Mouse (Mus musculus) forebrain, embryonic 13.5 days (tissue): ENCODE measurements around the gene Cstf3. TPM values are rescaled to one million over a fixed set of nuclear protein-coding genes. Genes with fewer than 3 reads are reported as not detected.

Experiments
- ATAC-seq: fragments of 200-750 bp; cut with Nextera tagmentation; 2 replicates; pipeline ENCODE4 v1.8.0; 2017
- H3K27ac ChIP-seq: fragments of 300-500 bp; sonication (generic); 2 replicates; pipeline ENCODE4 v1.5.1; 2015; ENCODE audit warnings: inconsistent platforms, mild to moderate bottlenecking, moderate library complexity
- H3K27me3 ChIP-seq: fragments of 300-500 bp; sonication (generic); 2 replicates; pipeline ENCODE4 v1.6.1; 2015; ENCODE audit warnings: mild to moderate bottlenecking, inconsistent platforms
- H3K36me3 ChIP-seq: fragments of 300-500 bp; sonication (generic); 2 replicates; pipeline ENCODE4 v1.6.1; 2015; ENCODE audit warnings: mild to moderate bottlenecking, inconsistent platforms; ENCODE audit not compliant: poor library complexity, severe bottlenecking
- H3K4me1 ChIP-seq: fragments of 300-500 bp; sonication (generic); 2 replicates; pipeline ENCODE4 v1.6.1; 2015; ENCODE audit warnings: inconsistent platforms
- H3K4me2 ChIP-seq: fragments of 300-500 bp; sonication (generic); 2 replicates; pipeline ENCODE4 v1.6.1; 2015; ENCODE audit warnings: inconsistent platforms, mild to moderate bottlenecking, moderate library complexity
- H3K4me3 ChIP-seq: fragments of 300-500 bp; sonication (generic); 2 replicates; pipeline ENCODE4 v1.5.1; 2015; ENCODE audit warnings: mild to moderate bottlenecking, inconsistent platforms
- H3K9ac ChIP-seq: fragments of 300-500 bp; sonication (generic); 2 replicates; pipeline ENCODE4 v1.6.1; 2015; ENCODE audit warnings: mild to moderate bottlenecking, inconsistent platforms
- H3K9me3 ChIP-seq: fragments of 300-500 bp; sonication (generic); replicated peaks from 2 replicates; pipeline ENCODE4 v1.6.1; 2016; ENCODE audit warnings: inconsistent platforms
- WGBS: fragments of 180-500 bp; shearing (Covaris S2); methylation state at CpG from one replicate; pipeline ENCODE4 v1.1.7; 2015; 5-methylcytosine and 5-hydroxymethylcytosine counted together
- polyA plus RNA-seq: library from polyadenylated mRNA; unstranded; fragments of >200 nt; fragmentation: Nextera tagmentation; extraction: Ambion mirVana; gene quantifications from 2 replicates; pipeline ENCODE4 v1.2.1, GENCODE M21; 2015

Gene Cstf3
- polyA plus RNA-seq, 1 experiment from 2014 or later: 117 TPM

- ATAC-seq: no peak
- no peaks in the 10 kb centered on the region for H3K4me1 ChIP-seq
- H3K36me3 ChIP-seq: peaks cover 8% of the 10 kb centered on the region
- H3K27ac ChIP-seq: no peak overlapping the region
- no peaks in the 10 kb centered on the region for H3K27me3 ChIP-seq
- H3K9me3 ChIP-seq: no peaks in the 10 kb centered on the region
- WGBS: 65% methylated on average over 2 of the region's 2 CpGs
- no peak overlapping the region for H3K4me3 ChIP-seq
- H3K9ac ChIP-seq: no peak overlapping the region
- H3K4me2 ChIP-seq: no peak overlapping the region
These were observed 102.2 kb downstream of the Cstf3 start for GRCm38 (mm10) chr2:104692551-104692950.

GRCm38 (mm10) chr2:104699659-104700058 lies 109.3 kb downstream of the Cstf3 start:
- ATAC-seq: no peak
- WGBS: 92% methylated on average over 11 of the region's 11 CpGs
- H3K9ac ChIP-seq: no peak overlapping the region
- no peaks in the 10 kb centered on the region for H3K9me3 ChIP-seq
- no peak overlapping the region for H3K27ac ChIP-seq
- peaks cover 31% of the 10 kb centered on the region for H3K36me3 ChIP-seq
- no peak overlapping the region for H3K4me3 ChIP-seq
- no peaks in the 10 kb centered on the region for H3K4me1 ChIP-seq
- no peaks in the 10 kb centered on the region for H3K27me3 ChIP-seq
- H3K4me2 ChIP-seq: no peak overlapping the region

- H3K36me3 ChIP-seq: peaks cover 37% of the 10 kb centered on the region
- no peak overlapping the region for H3K4me2 ChIP-seq
- 55% methylated on average over 3 of the region's 3 CpGs for WGBS
- peaks cover 6% of the 10 kb centered on the region; the same call in 1 of the 2 replicates for H3K4me1 ChIP-seq
- ATAC-seq: no peak
- no peaks in the 10 kb centered on the region for H3K27me3 ChIP-seq
- no peak overlapping the region for H3K9ac ChIP-seq
- H3K4me3 ChIP-seq: no peak overlapping the region
- no peak overlapping the region for H3K27ac ChIP-seq
- no peaks in the 10 kb centered on the region for H3K9me3 ChIP-seq
These were observed 112.8 kb downstream of the Cstf3 start for GRCm38 (mm10) chr2:104703158-104703557.

- ATAC-seq: no peak
- 71% methylated on average over 3 of the region's 3 CpGs for WGBS
- Histone ChIP-seq H3K36me3 (peaks cover 34% of the 10 kb centered on the region), H3K27me3 (no peaks in the 10 kb centered on the region), H3K4me3 (no peak overlapping the region), H3K4me1 (peaks cover 6% of the 10 kb centered on the region; the same call in 1 of the 2 replicates), H3K4me2 (no peak overlapping the region), H3K9ac (no peak overlapping the region), H3K27ac (no peak overlapping the region), H3K9me3 (no peaks in the 10 kb centered on the region)
These were observed 114.0 kb downstream of the Cstf3 start for GRCm38 (mm10) chr2:104704355-104704754.

- Histone ChIP-seq H3K9me3 (no peaks in the 10 kb centered on the region), H3K4me1 (peaks cover 34% of the 10 kb centered on the region), H3K27me3 (no peaks in the 10 kb centered on the region), H3K4me3 (no peak overlapping the region), H3K9ac (no peak overlapping the region), H3K27ac (no peak overlapping the region), H3K4me2 (no peak overlapping the region), H3K36me3 (peaks cover 17% of the 10 kb centered on the region)
- WGBS: 55% methylated on average over 6 of the region's 6 CpGs
- ATAC-seq: no peak
These were observed 119.5 kb downstream of the Cstf3 start for GRCm38 (mm10) chr2:104709786-104710337.

GRCm38 (mm10) chr2:104710670-104711370 lies 120.5 kb downstream of the Cstf3 start:
- Histone ChIP-seq H3K27ac (peak overlapping the region; percentile 91; the same call in 1 of the 2 replicates), H3K4me2 (peak overlapping the region; percentile 70), H3K4me3 (peak overlapping the region; percentile 75), H3K9ac (peak overlapping the region; percentile 83), H3K36me3 (peaks cover 8% of the 10 kb centered on the region; the same call in 1 of the 2 replicates), H3K9me3 (no peaks in the 10 kb centered on the region), H3K27me3 (no peaks in the 10 kb centered on the region), H3K4me1 (peaks cover 28% of the 10 kb centered on the region)
- 13% methylated on average over 6 of the region's 6 CpGs for WGBS
- ATAC-seq: peak; percentile 17; the same call in 1 of the 2 replicates

- H3K9ac ChIP-seq: peak within 1 kb of the TSS; percentile 83
- H3K4me1 ChIP-seq: peaks cover 28% of the 10 kb centered on the region
- peak; percentile 96 for ATAC-seq
- WGBS: under 1% methylated on average over 81 of the region's 99 CpGs
- H3K4me3 ChIP-seq: peak within 1 kb of the TSS; percentile 75
- H3K4me2 ChIP-seq: peak within 1 kb of the TSS; percentile 70
- H3K9me3 ChIP-seq: no peaks in the 10 kb centered on the region
- peak within 1 kb of the TSS; percentile 91 for H3K27ac ChIP-seq
- no peaks in the 10 kb centered on the region for H3K27me3 ChIP-seq
- H3K36me3 ChIP-seq: peaks cover 5% of the 10 kb centered on the region; the same call in 1 of the 2 replicates
These were observed 121.5 kb downstream of the Cstf3 start, which contains the start of gene Tcp11l1 for GRCm38 (mm10) chr2:104711585-104712485. Gene Tcp11l1 (minus strand): TSS chr2:104712169.

- ATAC-seq: peak; percentile 41; the same call in 1 of the 2 replicates
- Histone ChIP-seq H3K27me3 (no peaks in the 10 kb centered on the region), H3K36me3 (peaks cover 5% of the 10 kb centered on the region; the same call in 1 of the 2 replicates), H3K4me1 (peaks cover 28% of the 10 kb centered on the region), H3K4me3 (peak overlapping the region; percentile 75), H3K9me3 (no peaks in the 10 kb centered on the region), H3K4me2 (peak overlapping the region; percentile 70), H3K9ac (peak overlapping the region; percentile 83), H3K27ac (peak overlapping the region; percentile 91)
- 5% methylated on average over 7 of the region's 7 CpGs for WGBS
These were observed 122.1 kb downstream of the Cstf3 start for GRCm38 (mm10) chr2:104712486-104712809.

- Histone ChIP-seq H3K4me2 (0 out of 2 replicates have a peak overlapping the region, but pooled peaks have one; percentile 4), H3K4me3 (no peak overlapping the region), H3K27ac (no peak overlapping the region), H3K4me1 (peaks cover 28% of the 10 kb centered on the region), H3K27me3 (no peaks in the 10 kb centered on the region), H3K9ac (no peak overlapping the region), H3K36me3 (no peaks in the 10 kb centered on the region), H3K9me3 (no peaks in the 10 kb centered on the region)
- ATAC-seq: no peak
- WGBS: 39% methylated on average over 15 of the region's 15 CpGs
These were observed 124.0 kb downstream of the Cstf3 start for GRCm38 (mm10) chr2:104714254-104714691.
